Mouse (Mus musculus) thymus, adult 18-20 months (tissue): ENCODE data around the gene Tesk2.
"Not testable (repeated sequence)": the region's sequence is repeated elsewhere in the genome, so short reads cannot be mapped to it uniquely, and the experiment has no call there.

ENCODE experiments used
- DNase-seq, 2 experiments: peaks; one replicate each; pipeline ENCODE4 v3.0.0; 2022; ENCODE audit warnings: mixed read lengths in 2 of 2

Tesk2 gene

DNA sequence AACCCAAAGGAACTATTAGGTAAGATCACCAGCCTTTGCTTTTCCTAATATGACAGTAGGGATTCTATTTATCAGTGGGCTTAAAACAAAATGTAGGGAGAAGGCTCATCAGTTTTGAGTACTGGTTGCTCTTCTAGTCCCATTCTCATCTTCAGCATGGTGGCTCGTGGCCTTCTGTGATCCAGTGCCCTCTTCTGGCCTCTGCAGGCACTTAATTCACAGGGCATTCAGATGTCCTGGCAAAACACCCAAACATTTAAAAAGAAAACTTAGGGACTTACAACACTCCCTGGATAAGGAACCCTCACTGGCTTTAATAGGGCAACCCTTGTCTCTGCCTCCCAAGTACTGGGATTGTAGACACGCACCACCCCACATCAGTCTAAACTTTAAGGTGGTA is 73.5 kb downstream of the Tesk2 start:
- DNase-seq: no peak

DNA sequence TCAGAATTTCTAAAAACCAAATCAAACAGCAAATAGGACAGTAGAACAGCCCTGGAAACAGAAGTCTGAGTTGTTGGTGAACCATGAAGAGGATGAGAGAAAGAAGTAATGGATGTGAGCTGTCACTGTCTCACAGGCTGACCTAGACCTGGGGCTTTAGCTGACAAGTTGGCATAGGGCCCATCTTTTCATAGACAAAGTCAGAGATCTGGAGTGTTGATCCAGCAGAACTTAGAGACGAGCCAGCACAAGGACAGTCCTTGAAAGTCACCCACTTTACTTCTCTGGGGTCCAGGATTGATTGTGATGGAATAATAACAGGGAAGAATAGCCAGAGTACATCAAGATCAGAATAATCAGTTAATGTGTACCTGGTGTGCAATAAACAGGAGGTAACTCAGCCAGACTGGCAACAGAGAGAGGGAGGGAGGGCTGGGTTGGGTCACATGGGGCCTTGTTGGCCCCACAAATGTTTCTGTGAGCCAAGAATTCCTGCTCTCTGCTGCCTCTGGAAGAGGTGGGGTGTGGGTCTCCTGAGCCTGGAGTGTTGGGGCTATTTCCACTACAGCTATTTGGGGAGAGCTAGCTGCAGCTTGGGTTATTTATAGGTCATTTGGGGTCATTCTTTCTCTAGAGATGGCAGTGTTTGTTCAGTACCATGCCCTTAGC is 75.8 kb downstream of the Tesk2 start:
- DNase-seq: no peak

DNA sequence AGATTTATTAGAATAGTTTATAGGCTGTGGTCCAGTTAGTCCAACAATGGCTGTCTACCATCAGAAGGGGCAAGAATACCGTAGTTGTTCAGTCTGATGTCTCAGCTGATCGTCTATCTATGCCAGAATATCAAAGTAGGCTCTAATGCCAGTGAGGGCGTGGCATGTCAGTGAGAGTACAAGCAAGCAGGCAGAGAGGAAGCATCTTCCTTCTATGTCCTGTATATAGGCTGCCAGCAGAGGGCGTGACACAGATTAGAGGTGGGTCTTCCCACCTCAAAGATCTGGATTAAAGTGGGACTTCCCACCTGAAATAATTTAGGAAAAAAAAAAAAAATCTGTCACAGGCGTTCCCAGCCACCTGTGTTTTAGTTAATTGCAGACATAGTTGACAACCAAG is 79.2 kb downstream of the Tesk2 start:
- DNase-seq: no peak

DNA sequence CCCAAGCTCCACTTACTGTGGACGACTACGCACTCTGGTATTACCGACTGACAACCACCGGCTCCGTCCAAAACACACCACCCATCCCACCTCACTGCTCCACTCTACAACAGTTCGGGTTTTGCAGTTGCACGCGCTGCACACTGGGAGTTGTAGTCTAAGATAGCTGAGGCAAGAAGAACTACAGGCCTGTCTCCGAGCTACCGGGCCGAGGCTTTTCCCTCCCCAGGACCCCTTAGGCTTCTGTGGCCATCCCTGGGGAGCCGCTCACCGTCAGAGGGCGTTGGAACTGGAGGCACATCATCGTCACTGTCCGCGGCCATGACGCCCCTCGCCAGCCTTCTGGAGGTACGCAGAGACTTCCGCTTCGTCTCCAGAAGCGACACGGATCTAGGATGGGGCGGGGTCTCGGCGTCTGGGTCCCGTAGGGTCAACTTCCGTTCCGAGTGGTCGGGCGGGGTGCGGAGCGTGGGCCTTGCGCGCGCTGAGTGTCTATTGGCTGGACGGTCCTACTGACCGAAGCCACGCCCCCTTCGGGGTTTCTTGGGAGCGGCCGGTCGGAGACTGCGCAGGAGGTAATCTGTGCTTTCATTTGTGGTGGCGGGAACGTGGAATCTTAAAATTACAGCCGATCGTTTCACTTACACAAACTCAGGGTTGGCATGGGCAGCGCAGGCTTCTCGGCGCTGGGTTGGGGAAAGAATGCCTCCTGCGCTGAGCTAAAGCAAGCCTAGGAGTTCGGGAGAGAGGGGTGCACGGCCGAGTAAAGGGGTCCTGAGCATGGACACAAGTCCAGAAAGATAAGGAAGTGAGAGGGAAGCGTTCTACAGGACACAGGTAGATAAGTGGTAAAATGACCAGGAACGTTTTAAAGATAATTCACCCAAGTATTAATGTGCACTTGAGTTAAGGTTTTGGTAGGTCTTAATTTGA is 86.7 kb downstream of the Tesk2 start, which contains the start of the genes Toe1 and Mutyh:
Toe1 (minus strand) TSS at position 444 of the 933 bp plus-strand sequence.
Mutyh (plus strand) TSS at position 527 of the 933 bp plus-strand sequence.
- DNase-seq: peak; percentile 88 to 94

DNA sequence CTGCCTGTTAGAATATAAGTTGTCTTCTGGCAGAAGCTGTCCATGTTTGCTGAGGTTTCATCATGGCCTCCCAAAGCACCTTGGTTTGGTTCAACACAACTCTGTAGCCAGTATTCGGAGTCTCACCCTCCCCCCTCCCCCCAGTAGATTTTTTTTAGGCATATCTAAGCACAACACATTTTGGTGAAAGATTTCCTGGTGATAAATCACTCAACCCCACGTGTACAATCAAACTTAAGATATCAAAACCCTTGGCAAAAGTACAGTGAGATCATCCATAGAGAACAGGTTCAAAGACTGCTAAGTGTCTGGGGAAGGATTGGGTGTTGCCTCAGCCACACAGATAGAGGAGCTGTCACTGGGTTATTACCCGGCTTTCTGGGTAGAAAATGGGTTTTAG is 90.3 kb downstream of the Tesk2 start:
- no peak for DNase-seq

DNA sequence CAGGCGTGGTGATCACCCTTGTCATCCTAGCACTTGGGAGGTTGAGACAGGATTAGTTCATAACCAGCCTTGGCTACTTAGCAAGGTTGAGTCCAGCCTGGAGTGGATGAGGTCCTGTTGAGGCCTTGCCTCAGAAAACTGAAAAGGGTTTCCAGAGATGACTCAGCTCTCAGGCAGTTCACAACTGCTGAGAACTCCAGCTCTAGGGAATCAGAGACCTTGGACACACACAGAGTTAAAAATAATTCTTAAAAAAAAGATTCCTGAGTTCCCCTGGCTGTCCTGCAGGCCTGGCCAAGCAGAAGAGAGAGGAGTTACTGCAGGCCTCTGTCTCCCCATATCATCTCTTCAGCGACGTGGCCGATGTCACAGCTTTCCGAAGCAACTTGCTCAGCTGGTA is 94.5 kb downstream of the Tesk2 start:
- no peak for DNase-seq

DNA sequence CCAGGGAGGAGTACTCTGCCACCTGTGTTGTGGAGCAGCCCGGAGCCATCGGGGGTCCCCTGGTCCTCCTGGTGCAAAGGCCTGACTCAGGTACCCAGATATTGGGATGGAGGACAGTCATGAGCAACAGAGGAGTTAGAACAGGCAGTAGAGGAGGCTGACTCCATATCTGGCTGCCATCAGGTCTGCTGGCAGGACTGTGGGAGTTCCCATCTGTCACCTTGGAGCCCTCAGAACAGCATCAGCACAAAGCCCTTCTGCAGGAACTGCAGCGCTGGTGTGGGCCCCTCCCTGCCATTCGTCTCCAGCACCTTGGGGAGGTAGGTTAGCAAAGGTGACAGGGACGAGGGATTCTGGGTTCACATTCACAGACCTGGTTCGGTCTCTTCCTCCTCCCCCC is 96.7 kb downstream of the Tesk2 start:
- DNase-seq: no peak

DNA sequence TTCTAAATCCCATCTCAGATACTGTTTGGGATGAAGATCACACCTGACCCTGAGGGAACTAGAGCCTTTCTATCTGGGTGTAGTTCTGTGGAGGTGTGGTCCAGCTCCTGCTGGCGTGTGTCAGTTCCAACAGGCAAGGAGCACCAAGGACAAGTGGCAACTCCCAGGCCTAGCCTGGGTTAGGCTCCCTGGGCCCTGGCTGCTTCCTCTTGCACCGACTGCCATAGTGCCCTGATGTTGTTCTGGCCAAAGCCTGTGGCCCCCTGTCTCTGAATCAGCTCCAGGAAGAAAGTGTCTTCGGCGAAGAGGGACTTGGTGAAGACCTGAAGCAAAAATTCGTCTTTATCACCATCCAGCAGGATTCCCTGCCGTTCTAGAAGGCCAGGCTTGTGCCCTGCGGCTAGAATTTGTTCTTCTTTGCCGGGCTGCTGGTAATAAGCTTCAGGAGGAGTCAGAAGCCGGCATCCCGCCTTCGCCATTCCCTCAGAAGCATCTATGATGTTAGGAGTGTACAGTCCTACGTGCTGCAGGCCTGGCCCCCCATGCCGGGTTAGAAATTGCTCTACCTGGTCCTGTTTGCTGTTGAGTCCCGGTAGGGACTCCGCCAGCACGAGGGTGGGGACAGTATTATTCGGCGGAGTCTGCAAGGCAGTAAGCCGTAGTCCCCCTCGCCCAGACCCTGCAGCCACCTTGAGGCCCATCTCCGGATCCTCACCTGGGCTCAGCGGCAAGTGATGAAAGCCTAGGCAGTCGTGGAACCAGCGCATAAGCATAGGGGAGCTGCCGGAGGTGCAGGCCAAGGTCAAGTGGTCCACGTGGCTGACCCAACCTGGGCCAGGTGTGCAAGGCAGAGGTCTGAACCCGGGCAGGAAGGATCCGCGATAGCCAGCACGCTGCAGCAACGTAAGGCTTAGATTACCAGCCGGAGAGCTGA is 99.5 kb downstream of the Tesk2 start:
- no peak for DNase-seq

DNA sequence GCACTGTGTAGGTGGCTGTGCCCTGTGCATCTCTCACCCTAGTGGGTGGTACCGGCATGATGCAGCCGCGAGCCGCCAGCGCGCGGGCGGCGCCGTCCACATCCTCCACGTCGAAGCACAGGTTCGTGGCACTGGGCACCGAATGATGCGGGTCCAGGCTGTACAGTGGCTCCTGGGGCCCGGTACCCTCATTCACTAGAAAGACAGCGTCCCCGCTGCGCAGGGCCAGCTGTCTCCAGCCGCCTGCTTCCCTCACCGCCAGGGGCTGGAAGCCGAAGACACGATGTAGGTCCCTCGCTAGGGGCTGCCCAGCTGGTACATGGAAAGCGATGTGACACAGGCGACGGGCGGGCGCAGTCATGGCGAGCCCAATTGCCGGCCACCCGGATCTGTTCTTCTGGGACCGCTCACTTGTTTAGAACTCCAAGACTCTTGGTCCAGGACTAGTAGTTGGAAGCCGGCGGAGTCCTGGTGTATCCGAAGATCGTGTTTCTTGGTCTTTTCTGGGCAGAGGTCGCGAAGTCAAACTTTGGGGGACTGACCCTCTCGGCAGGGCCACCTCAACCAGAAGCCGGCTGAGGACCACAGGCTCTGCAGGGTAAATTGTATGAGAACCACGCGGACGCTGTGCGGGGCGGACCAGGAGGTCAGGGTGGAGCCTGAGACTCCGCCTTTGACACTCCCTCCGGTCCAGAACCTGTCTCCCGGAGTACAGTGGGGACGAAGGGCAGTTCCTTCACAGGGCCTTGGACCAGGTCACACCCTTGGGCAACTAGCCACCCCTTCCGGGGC is 100.3 kb downstream of the Tesk2 start:
- peak in 1 of 2 experiments; percentile 36 for DNase-seq

DNA sequence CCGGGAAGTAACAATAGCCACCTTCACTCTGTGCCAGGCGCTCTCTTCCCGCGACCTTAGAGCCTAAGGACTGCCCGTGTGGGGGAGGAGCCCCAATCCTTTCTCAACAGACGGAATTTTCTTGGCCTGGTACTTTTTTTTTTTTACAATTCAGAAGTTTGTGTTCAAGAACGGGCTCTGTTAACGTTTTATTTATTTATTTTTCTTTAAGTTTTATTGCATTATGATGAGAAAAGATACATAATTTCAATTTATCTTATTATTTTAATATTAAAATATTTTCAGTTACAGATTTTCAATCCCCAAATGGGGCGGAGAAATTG is 100.9 kb downstream of the Tesk2 start, which contains the start of gene Hpdl:
Hpdl (minus strand) TSS at position 14 of the 323 bp plus-strand sequence.
- DNase-seq: no peak

DNA sequence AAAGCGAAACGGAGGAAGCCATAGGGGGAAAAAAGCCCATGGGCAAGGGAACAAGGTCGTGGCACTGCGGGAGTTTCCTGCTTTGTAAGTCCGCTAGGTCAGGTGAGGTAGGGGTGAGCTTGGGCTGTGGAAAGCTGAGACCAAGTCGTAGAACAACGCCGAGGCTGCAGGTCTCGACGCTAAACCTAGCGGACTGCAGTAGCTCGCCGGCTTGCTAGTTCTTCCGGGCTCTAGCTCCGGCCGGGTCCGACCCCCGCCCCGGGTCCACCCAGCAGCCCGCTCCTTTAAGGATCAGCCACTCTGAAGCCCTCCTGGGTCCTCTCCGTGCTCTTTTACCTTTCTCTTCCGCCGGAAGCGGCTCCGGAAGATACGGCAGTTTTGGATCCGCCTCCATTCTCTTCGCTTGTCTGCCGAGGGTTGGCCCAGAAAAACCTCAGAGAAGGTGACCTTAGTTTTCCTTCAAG is 103.8 kb downstream of the Tesk2 start:
- DNase-seq: peak; percentile 61 to 69

DNA sequence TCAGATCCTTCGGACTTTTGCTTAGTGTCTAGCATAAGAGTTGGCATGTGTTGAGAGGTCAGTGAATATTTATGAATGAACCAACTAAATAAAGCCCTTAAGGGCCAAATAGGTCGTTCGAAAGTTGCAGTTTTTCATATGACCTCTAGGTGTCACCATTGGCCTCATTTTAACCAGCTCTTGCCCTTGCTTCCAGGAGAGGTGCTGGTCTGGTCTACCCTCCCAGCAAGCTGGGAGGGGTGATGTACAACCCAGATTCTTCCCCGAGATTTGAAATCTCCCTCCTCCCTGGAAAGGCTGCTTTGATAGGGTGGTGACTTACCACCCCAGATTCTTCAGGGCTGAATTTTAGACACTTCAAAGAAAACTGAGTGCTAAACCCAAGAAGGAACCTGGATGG is 107.1 kb downstream of the Tesk2 start:
- DNase-seq: no peak

DNA sequence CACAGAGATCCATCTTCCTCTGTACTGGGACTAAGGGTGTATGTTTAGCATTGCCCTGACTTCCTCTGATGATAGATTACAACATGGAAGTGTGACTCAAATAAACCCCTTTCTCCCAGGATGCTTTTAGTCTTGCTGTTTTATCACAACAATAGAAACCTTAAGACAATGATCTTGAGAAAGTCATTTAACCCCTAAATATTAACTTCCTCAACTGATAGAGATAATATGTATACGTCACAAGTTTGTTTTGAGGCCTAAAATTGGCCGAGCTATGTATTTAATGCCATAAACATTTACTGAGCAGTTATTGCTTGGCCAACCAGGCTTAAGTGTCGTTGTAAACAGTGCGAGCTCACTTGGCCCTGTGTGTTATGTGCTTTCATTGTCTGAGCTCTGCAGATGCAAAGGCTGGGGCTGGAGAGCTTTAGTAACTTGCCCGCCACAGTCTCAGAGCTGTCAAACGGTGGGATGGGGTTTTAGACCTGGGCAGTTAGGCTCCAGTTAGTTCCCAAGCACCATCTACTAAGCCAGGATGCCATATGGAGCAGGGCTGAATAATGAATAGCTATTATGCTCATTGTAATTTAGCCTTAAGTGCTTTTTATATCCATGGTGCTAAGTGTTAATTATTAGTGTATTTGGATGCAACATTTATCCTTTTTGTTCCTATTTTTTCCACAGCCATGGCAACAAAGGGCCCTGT is 108.8 kb downstream of the Tesk2 start:
- DNase-seq: no peak

DNA sequence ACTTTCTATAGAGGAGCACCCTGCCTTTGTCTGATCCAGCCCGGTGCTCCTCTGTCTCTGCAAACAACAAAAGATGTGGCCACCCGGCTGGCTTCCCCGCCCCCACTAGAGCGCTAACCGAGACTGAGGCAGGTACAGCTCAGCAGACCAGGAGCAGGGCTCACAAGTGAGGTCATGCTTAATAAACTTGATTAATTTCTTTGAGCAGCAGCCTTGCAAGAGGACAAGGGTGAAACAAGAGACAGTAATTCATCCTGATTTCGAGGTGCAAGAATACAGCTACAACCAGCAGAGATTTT is 109.3 kb downstream of the Tesk2 start:
- DNase-seq: no peak

DNA sequence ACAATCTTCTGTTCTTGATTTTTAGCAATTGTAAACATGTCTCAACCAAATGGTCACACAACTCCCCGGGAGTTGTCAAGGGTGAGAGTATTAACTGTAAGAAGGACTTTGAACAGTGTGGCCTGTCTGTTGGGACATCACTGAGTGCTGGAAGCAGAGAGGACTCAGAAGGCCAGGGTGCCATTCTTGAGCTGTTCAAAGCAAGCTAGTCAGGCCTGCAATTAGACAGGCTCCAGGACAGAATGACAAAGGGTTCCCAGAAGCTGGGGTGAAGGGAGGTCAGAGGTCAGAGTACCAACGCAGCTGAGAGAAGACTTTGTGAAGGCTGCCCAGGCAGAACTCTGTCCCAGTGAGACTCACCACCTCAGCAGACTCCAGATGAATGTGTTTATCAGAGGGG is 118.3 kb downstream of the Tesk2 start:
- no peak for DNase-seq

DNA sequence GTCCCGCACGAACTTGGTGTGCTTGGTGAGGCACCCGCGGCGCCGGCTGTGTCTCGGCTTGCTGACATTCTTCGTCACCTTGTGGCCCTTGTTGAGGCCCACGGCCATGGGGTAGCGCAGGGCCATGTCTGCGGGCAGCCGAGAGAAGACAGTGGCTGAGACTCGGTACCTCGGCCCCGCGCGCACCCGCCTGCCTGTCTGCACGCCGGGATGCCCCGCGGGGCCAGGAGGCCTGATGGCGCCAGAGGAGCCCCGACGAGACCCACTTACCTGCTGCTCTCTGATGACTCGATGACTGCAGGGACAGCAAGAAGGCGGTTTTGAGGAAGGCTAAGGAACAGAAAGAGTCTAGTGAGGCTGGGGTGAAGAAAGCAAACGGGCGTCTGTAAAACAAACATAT is 119.3 kb downstream of the Tesk2 start:
- not testable (repeated sequence) for DNase-seq

DNA sequence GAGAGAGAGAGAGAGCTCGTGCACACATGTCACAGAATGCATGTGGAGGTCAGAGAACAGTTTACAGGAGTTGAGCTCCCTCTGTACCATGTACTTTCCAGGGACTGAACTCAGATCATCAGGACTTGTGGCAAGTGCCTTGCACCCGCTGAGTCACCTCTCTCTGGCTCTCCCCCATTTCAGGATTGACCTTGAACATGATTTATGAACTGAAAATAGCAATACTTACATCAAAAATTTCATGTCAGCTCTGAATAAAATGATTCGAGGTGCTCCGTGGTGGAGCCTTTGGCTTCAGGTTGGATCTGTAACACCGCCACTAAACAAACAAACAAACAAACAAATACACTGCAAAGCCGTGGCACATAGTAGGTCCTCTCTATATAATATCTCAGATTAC is 120.1 kb downstream of the Tesk2 start:
- no peak for DNase-seq

DNA sequence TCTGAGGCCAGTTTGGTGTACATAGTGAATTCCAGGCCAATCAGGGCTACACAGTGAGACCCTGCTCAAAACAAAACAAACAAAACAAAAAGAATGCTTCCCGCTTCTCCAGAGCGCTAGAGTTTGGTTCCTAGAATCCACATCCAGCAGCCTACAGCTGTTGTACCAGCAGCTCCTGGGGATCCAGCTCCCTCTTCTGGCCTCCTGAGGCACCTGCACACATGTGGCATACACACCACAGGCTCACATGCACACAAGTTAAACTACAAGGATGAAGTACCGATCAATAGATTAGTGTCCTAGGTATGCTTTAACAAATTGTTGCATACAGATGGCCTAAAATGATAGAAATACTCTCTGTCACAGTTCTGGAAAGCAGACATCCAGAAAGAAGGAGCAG is 123.6 kb downstream of the Tesk2 start:
- DNase-seq: no peak

DNA sequence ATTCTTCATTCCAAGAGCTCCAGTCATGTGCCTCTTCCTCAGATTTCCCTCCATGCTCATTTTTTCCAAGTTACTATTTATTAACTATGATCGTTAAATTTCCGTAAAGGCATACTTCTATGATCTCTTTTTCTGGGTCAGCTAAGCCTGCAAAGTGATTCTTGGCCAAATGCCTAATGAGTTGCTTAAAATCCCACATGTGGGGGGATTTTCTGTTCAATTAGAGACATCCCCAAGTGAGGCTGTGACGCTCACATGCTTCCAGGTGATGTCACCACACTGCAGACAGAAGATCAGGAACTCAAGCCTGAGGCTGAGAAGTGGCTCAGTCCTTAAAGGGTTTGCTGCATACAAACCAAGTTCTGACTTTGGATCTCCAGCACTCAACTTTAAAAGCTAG is 129.2 kb downstream of the Tesk2 start:
- no peak for DNase-seq

DNA sequence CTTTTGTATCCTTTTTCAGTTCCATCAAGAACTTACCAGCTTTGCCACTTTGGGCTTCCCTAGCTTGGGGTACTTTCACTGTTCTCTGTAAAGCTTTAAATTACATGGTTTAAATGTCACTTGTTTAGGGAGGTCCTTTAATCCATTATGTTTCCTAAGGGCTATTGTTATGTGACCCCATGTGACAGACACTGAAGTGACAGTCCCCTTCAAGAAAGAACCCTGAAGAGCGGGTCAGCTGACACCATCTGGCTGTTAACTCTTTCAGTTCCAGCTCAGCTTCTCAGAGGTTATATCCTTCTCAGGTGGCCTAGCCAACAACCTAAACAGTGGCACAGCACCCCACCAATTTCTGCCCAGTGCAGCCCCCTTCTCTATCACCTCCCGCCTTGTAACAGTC is 133.5 kb downstream of the Tesk2 start:
- no peak for DNase-seq
